Mouse (Mus musculus): ENCODE measurements at regions not wholly inside any gene's neighbourhood (a gene's known extent, or its start where the extent isn't known, plus 50 kb on each side); places are given as distances from the start of the nearest gene placed in this dataset.

DNA sequence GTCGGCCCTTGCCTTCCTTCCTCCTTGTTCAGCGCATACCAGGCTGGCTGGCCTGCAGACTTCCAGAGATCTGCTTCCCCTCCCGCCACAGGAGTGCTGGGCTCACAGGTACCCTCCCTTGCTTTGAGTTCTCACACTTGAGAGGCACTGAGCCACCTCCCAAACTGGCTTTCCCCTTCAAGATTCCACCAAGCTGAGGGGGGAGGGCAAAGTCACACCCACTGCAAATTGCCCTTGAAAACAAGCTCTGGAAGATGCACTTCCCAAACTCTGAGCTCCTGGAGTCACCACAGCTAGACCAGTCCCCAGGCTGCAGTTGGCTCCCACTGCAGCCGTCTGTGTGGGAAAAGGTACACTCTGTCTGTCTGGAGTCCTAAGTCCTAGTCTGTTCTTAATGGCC is 142.1 kb upstream of the Slc22a12 start:
- DNase-seq (ENCODE audit: low read depth), result no peak

DNA sequence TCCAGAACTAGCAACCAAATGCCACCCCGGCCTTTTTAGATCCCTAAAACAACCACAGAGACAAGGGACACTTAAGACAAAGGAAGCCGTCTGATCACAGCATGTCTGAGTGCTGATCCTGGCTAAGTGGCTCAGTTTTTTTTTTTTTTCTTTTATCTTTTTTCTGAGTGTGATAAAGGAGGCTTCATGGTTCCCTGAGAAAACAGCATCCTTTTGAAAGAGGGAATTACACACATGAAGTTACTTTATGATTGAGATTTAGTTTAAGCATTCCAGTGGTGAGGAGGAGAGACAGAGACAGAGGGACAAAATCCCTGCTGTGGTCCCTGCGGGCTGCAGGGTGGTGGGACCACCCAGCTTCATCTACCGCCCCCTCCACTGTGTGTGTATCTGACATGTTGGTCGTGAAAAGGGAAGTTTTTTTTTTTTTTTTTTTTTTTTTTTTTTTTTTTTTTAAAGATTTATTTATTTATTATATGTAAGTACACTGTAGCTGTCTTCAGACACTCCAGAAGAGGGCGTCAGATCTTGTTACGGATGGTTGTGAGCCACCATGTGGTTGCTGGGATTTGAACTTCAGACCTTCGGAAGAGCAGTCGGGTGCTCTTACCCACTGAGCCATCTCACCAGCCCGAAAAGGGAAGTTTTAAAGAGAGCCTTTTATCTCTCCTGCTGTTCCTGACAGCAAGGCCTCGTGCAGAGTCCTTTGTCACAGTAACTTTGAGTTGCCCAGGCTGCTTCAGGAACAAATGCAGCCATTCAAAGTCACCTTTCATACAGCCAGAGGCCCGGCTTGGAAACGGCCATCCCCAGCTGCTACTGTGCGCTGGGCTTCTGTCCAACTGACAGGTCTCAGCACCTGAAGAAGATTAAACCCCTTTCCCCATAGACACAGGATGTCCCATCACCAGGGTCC is 136.8 kb upstream of the Slc22a12 start:
- DNase-seq (ENCODE audit: low read depth), result no peak

DNA sequence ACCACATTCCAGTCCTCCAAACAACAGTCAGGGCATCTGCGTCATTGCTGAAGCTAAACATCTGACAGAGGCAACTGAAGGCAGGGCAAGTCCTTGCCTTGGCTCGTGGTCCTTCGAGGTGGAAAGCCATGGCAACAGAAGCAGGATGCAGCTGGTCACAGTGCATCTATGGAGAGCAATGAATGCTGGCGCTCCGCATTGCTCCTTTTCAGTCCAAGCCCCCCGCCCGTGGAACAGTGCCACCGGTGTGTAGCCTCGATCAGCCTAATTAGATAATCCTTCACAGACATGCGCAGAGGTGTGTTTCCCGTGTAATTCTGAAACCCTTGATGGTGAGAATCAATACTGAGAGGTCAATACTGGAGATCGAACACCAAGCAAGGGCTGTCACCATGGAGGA is 134.7 kb upstream of the Slc22a12 start:
- DNase-seq (ENCODE audit: low read depth), result no peak

GRCm38 (mm10) chr19:6675586-6675985 is 132.8 kb upstream of the Slc22a12 start:
- no peak for DNase-seq (ENCODE audit: low read depth)

GRCm38 (mm10) chr19:6671696-6672095 is 128.9 kb upstream of the Slc22a12 start:
- DNase-seq (ENCODE audit: low read depth), result no peak

DNA sequence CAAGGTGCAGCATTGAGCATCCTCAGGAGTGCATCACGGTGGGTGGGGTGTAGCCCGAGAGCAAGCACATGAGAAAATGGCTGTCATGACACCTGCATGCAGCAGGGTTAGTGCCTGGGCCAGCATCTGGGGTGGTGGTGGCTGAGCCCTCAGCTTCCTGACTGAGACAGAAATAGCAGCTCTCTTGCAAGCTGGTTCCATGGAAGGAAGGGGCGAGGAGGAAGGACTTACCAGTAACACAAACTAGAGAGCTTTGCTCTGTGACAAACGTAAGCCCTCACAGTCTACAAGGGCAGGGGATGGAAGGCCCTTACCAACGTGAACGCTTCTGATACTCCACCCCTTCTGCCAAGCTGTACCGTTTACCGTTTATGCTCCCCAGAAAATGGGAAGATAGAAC is 127.0 kb upstream of the Slc22a12 start:
- DNase-seq (ENCODE audit: low read depth), result no peak

GRCm38 (mm10) chr19:6668545-6668944 is 125.7 kb upstream of the Slc22a12 start:
- DNase-seq (ENCODE audit: low read depth), result no peak

DNA sequence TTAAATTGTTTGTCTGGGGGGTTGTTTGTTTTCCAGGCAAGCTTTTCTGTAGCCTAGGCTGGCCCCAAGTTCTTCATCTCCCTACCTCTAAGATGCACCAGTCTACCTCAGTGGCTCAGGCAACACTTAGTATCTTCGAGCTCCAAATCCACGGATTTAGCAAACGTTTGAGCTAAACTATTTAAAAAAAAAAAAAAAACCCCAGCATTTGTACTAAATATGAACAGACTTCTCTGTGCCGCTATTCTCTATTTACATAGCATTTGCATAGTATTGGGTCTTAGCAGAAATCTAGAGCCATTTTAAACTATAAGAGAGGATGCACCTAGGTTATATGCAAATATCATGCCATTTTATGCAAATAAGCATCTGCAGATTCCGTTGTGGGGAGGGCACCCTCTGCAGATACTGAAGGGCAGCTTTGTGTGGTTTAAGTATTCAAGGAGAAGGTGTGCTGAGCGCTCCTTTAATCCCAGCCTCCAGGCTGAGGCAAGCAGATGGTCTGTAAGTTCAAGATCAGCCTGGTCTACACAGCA is 123.4 kb upstream of the Slc22a12 start:
- DNase-seq (ENCODE audit: low read depth), result no peak

GRCm38 (mm10) chr19:6665264-6666054 is 122.6 kb upstream of the Slc22a12 start:
- DNase-seq (ENCODE audit: low read depth), result no peak

DNA sequence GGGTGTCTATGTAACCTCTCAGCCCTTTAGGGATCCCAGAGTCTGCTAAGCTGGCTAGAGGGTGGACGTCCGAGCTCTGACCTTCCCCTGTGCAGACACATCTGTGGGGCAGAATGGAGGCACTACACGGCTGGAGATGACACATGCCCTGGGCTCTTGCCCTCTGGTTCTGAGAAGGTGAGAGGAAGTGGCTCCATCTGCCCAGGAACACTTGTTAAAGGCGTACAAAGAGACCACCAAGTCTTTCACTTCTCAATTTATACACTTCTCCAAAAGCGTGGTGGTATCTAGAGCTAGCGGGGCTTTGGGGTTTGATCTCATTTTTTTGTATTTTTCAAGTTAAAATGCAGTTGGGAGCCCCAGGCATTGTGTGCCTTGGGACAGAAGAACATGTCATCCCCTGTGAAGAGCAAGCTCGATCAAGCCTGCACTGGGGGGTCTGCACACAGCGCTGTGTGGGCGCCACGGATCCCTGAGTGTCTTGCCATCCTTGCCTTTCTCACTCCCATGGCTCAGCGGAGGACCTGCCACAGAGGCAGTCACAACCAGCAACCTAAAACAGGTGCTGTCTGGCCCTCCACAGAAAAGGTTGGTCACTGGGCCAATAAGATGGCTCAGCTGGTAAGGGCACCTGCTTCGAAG is 121.6 kb upstream of the Slc22a12 start:
- DNase-seq (ENCODE audit: low read depth), result no peak

DNA sequence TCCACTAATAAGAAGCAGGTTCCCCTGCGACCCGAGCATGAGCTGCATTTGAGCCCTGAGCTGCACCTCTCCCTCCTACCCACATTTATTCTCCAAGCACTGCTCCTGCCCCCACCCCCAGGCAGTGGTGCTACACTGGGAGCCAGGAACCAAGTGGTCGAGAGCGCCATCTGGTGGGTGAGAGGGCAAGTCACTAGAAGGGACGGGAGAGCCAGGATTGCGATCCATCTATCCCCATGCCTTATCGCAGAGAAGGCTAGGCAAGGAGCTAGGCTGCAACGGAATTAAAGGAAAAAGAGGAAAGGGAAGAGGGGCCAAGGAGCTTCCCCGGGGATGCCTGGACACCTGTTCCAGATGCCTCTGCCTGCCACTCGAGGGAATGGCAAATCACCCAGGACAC is 120.6 kb upstream of the Slc22a12 start:
- peak; percentile 88 for DNase-seq (ENCODE audit: low read depth)

GRCm38 (mm10) chr19:6662346-6662939 is 119.6 kb upstream of the Slc22a12 start:
- DNase-seq (ENCODE audit: low read depth), result no peak

DNA sequence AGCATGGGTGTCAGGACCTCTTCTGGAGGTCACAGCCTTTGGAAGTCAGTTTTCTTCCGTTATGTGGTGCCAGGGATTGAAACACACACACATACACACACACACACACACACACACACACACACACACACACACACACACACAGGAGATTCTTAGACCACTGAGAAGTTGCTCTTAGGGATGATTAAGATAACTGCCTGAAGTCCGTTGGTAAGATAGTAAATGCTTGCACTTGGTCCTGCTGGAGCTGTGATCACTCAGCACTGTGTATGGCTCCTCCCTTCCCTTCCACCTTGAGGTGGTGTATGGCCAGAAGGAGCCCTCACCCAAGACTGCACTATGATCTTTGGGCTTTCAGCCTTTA is 118.7 kb upstream of the Slc22a12 start:
- no peak for DNase-seq (ENCODE audit: low read depth)

- no peak for DNase-seq (ENCODE audit: low read depth)
Measured at GRCm38 (mm10) chr19:6660723-6661507, 118.1 kb upstream of the Slc22a12 start.

DNA sequence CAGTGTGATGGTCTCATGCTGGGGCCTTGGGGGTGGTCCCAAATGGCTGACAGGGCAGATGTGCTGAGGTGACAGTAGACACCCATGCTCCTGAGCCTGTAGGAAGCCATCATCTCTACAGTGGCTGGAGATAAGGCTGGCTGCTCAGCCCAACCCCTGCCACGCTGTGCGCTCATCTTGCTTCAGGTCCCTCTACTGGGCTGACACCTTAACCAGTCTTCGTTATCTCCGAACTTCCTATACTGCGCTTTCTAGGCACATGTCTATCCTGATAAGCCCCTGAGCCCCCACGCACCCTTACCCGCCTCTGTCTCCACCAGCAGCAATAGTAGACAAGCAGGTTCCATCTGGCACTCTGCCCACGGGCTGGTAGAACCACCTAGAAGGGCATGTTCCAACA is 117.3 kb upstream of the Slc22a12 start:
- DNase-seq (ENCODE audit: low read depth), result no peak

GRCm38 (mm10) chr19:6654550-6654949 is 111.7 kb upstream of the Slc22a12 start:
- DNase-seq (ENCODE audit: low read depth), result no peak

DNA sequence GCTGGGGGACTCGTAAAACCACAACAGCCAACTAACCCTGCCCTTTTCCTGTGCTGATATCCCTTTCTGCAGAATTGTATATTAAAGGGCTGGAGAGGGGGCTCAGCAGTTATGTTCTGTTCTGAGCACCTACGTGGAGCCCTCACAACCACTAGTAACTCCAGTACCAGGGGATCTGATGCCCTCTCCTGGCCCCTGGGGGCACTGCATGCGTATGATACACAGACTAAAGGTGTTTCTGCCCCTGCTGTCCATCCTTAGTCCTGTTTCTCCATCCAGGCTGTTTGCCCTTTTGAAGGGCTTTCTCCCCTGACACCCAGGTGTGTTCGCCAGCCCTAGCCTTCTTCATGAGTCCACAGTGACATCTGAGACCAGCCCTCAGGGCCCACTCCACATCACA is 109.9 kb upstream of the Slc22a12 start:
- DNase-seq (ENCODE audit: low read depth), result peak; percentile 39

DNA sequence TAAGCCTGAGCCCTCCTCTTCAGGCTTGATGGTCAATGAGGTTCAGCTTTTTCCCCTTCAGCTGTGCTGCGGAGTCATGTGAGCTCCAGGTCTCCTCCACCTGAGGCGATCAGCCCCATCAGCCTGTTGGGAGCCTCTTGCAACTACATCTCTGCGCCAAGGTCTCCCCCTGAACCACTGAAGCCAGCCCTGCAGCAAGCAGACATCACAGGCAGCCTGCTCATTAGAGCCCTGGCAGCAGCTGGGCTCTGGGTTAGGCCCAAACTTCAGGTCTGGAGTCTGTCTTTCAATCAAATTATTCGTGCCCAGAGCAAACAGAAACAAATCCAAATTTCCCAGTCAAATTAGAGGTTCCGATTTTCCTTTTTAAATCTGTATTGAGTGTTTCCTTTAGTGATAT is 108.4 kb upstream of the Slc22a12 start:
- no peak for DNase-seq (ENCODE audit: low read depth)

DNA sequence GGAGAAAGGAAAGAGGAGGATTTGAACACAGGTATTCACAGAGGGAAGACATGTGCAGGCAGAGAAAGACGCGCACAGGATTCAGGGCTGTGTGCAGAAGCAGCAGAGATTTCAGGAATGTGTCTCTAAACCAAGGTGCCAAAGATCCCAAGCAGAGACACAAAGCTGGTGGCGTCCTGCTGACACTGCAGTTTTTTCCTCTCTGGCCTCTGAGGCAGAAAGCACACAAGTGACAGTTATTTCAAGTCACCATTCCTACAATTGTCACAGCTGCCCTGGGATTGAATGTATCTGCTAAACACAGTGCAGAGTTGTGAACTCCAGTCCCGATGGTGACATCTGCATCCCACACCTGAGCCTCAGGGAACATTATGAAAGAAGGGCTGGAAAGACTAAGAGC is 107.1 kb upstream of the Slc22a12 start:
- DNase-seq (ENCODE audit: low read depth), result no peak

GRCm38 (mm10) chr19:6647686-6648085 is 104.9 kb upstream of the Slc22a12 start:
- no peak for DNase-seq (ENCODE audit: low read depth)

- DNase-seq (ENCODE audit: low read depth), result no peak
Measured at GRCm38 (mm10) chr19:6647216-6647615, 104.4 kb upstream of the Slc22a12 start.

All from NIH3T3 (cell line).